ENCODE assay signal across 14 mouse cellular contexts in genomic region chr6:5006283-5006946, GRCm38 (mm10).
DNase-seq lines count a peak whose midpoint lies in the region; ATAC-seq lines count a peak whose summit lies in the region.
"Had no signal": no experiment of that assay in that cellular context is flagged by ENCODE, and none has a peak within 500 bp of the region (broad histone marks: within the 10 kb centered on the region; RNA-seq: fewer than 3 reads in every experiment).

No protein-coding gene starts in this region.

- peak overlapping the region; percentile 86 for H3K27ac ChIP-seq in heart, embryonic 11.5 days (ENCODE audit: low read depth, low read length)
- H3K27ac ChIP-seq in midbrain, embryonic 10.5 days (replicated peaks): 0 out of 2 replicates have a peak overlapping the region, but pooled peaks have one; percentile 50
- no peak overlapping the region for H3K27ac ChIP-seq in midbrain, embryonic 13.5 days
- peak overlapping the region; percentile 8 to 65; a peak in 3 of 4 replicates for H3K27ac ChIP-seq in heart, embryonic 14.5 days (replicated peaks in 1 of 2; ENCODE audit: control insufficient read depth in 1 of 2, insufficient read depth in 1 of 2, low read depth in 2 of 2, low read length in 2 of 2)
- H3K27ac ChIP-seq in stomach, embryonic 15.5 days: peak overlapping the region; percentile 66; the same call in 1 of the 2 replicates
- H3K27ac ChIP-seq: hindbrain, embryonic 15.5 days; limb, embryonic 13.5 days; neural tube, embryonic 12.5 days had no signal

- 69% methylated on average over 6 of the region's 6 CpGs for WGBS in heart, embryonic 11.5 days (ENCODE audit: insufficient replicate concordance)
- 93% methylated on average over 6 of the region's 6 CpGs for WGBS in midbrain, embryonic 10.5 days
- WGBS in midbrain, embryonic 13.5 days: 92% methylated on average over 6 of the region's 6 CpGs
- WGBS in heart, embryonic 14.5 days: 73% methylated on average over 6 of the region's 6 CpGs
- WGBS in stomach, embryonic 15.5 days: 79% methylated on average over 6 of the region's 6 CpGs

- ATAC-seq in heart, embryonic 11.5 days (replicated peaks; ENCODE audit: insufficient number of reproducible peaks, low FRiP score, low TSS enrichment): no peak
- ATAC-seq in midbrain, embryonic 13.5 days: no peak
- no peak for ATAC-seq in heart, embryonic 14.5 days (ENCODE audit: insufficient number of reproducible peaks, insufficient read depth, low FRiP score, low read depth)
- ATAC-seq in stomach, embryonic 15.5 days (ENCODE audit: insufficient read depth, low FRiP score, low read depth): no peak

- H3K36me3 ChIP-seq in heart, embryonic 11.5 days (ENCODE audit: control insufficient read depth, insufficient read depth, low read length): no peaks in the 10 kb centered on the region
- H3K36me3 ChIP-seq in midbrain, embryonic 10.5 days: no peaks in the 10 kb centered on the region
- H3K36me3 ChIP-seq in midbrain, embryonic 13.5 days: no peaks in the 10 kb centered on the region
- H3K36me3 ChIP-seq in heart, embryonic 14.5 days (ENCODE audit: control insufficient read depth, insufficient read depth, low read length): no peaks in the 10 kb centered on the region
- no peaks in the 10 kb centered on the region for H3K36me3 ChIP-seq in stomach, embryonic 15.5 days
- H3K36me3 ChIP-seq: hindbrain, embryonic 15.5 days; kidney, embryonic 15.5 days; limb, embryonic 13.5 days; neural tube, embryonic 12.5 days had no signal

- no peak overlapping the region for H3K9ac ChIP-seq in heart, embryonic 11.5 days (ENCODE audit: low read depth, low read length)
- H3K9ac ChIP-seq in midbrain, embryonic 13.5 days (replicated peaks): no peak overlapping the region
- H3K9ac ChIP-seq in heart, embryonic 14.5 days (ENCODE audit: low read length): no peak overlapping the region
- no peak overlapping the region for H3K9ac ChIP-seq in stomach, embryonic 15.5 days
- H3K9ac ChIP-seq: hindbrain, embryonic 15.5 days; kidney, embryonic 15.5 days; limb, embryonic 13.5 days; neural tube, embryonic 12.5 days had no signal

- H3K27me3 ChIP-seq in heart, embryonic 11.5 days (ENCODE audit: control insufficient read depth, insufficient read depth, low read length): no peaks in the 10 kb centered on the region
- H3K27me3 ChIP-seq in midbrain, embryonic 10.5 days (ENCODE audit: low read depth, poor library complexity, severe bottlenecking): no peaks in the 10 kb centered on the region
- H3K27me3 ChIP-seq in midbrain, embryonic 13.5 days: no peaks in the 10 kb centered on the region
- no peaks in the 10 kb centered on the region for H3K27me3 ChIP-seq in heart, embryonic 14.5 days (ENCODE audit: control insufficient read depth, insufficient read depth, low read length)
- no peaks in the 10 kb centered on the region for H3K27me3 ChIP-seq in stomach, embryonic 15.5 days (replicated peaks)
- H3K27me3 ChIP-seq: hindbrain, embryonic 15.5 days; kidney, embryonic 15.5 days; limb, embryonic 13.5 days; neural tube, embryonic 12.5 days had no signal

- no peak for DNase-seq in heart, postnatal 4 days
- no peak for DNase-seq in midbrain, embryonic 10.5 days (ENCODE audit: low spot score)
- no peak for DNase-seq in cerebellum, adult 9-11 months
- DNase-seq: layer of hippocampus, adult 9-11 months; lung, postnatal 10 days; midbrain, embryonic 14.5 days had no signal

- peak overlapping the region; percentile 54; the same call in 1 of the 2 replicates for H3K4me2 ChIP-seq in heart, embryonic 11.5 days
- no peak overlapping the region for H3K4me2 ChIP-seq in midbrain, embryonic 13.5 days (replicated peaks)
- H3K4me2 ChIP-seq in heart, embryonic 14.5 days (ENCODE audit: low read length): peak overlapping the region; percentile 57; the same call in 1 of the 2 replicates
- H3K4me2 ChIP-seq in stomach, embryonic 15.5 days: no peak overlapping the region
- H3K4me2 ChIP-seq: hindbrain, embryonic 15.5 days; neural tube, embryonic 12.5 days had no signal

- peaks cover 25% of the 10 kb centered on the region for H3K4me1 ChIP-seq in heart, embryonic 11.5 days (ENCODE audit: control insufficient read depth, insufficient read depth, low read length)
- H3K4me1 ChIP-seq in midbrain, embryonic 10.5 days: peaks cover 49% of the 10 kb centered on the region
- peaks cover 16% of the 10 kb centered on the region for H3K4me1 ChIP-seq in midbrain, embryonic 13.5 days (replicated peaks)
- peaks cover 17 to 27% of the 10 kb centered on the region in 2 experiments for H3K4me1 ChIP-seq in heart, embryonic 14.5 days (ENCODE audit: control insufficient read depth in 2 of 2, insufficient read depth in 2 of 2, low read length in 2 of 2)
- peaks cover 15% of the 10 kb centered on the region; the same call in 1 of the 2 replicates for H3K4me1 ChIP-seq in stomach, embryonic 15.5 days

- no peaks in the 10 kb centered on the region for H3K9me3 ChIP-seq in heart, embryonic 11.5 days (replicated peaks; ENCODE audit: control insufficient read depth, low read length)
- H3K9me3 ChIP-seq in midbrain, embryonic 10.5 days (replicated peaks): no peaks in the 10 kb centered on the region
- H3K9me3 ChIP-seq in midbrain, embryonic 13.5 days: no peaks in the 10 kb centered on the region
- no peaks in the 10 kb centered on the region for H3K9me3 ChIP-seq in heart, embryonic 14.5 days (ENCODE audit: control insufficient read depth, low read length)
- no peaks in the 10 kb centered on the region for H3K9me3 ChIP-seq in stomach, embryonic 15.5 days
- H3K9me3 ChIP-seq: hindbrain, embryonic 15.5 days; kidney, embryonic 15.5 days; limb, embryonic 13.5 days; neural tube, embryonic 12.5 days had no signal

- H3K4me3 ChIP-seq in heart, embryonic 11.5 days (ENCODE audit: low read depth, low read length): no peak overlapping the region
- H3K4me3 ChIP-seq in midbrain, embryonic 10.5 days: no peak overlapping the region
- no peak overlapping the region for H3K4me3 ChIP-seq in midbrain, embryonic 13.5 days (replicated peaks)
- H3K4me3 ChIP-seq in heart, embryonic 14.5 days (ENCODE audit: control insufficient read depth in 1 of 2, insufficient read depth in 1 of 2, low read depth in 1 of 2, low read length in 2 of 2): no peak overlapping the region
- no peak overlapping the region for H3K4me3 ChIP-seq in stomach, embryonic 15.5 days (replicated peaks)
- H3K4me3 ChIP-seq: hindbrain, embryonic 15.5 days; kidney, embryonic 15.5 days; limb, embryonic 13.5 days; neural tube, embryonic 12.5 days had no signal

Comparison
In these comparisons a context has a peak if more than half of its experiments do, and no peak if none do; other contexts are left out.
1. H3K4me2 ChIP-seq: peak in heart, embryonic 11.5 days (single experiment) and heart, embryonic 14.5 days (single experiment); none in midbrain, embryonic 13.5 days (single experiment) and stomach, embryonic 15.5 days (single experiment).